Mouse (Mus musculus): ENCODE measurements around the gene Adk. TPM values are rescaled to one million over a fixed set of nuclear protein-coding genes. Genes with fewer than 3 reads are reported as not detected.

Gene Adk
- polyA plus RNA-seq, 1 experiment, result 69.5 TPM

- Histone ChIP-seq H3K4me3 (ENCODE audit: insufficient read depth, poor library complexity, severe bottlenecking) (no peak overlapping the region), H3K79me3 (ENCODE audit: low read depth) (no peaks in the 10 kb centered on the region), H3K79me2 (ENCODE audit: control insufficient read depth, insufficient read depth) (no peaks in the 10 kb centered on the region), H3K36me3 (ENCODE audit: control insufficient read depth, insufficient read depth) (no peaks in the 10 kb centered on the region), H3K27me3 (ENCODE audit: control insufficient read depth, insufficient read depth, insufficient read length) (no peaks in the 10 kb centered on the region), H3ac (ENCODE audit: control insufficient read depth, insufficient read length, low read depth) (no peak overlapping the region)
- TF ChIP-seq CTCF (IDR thresholded peaks at IDR 0.05; ENCODE audit: control insufficient read depth, insufficient read depth, insufficient read length) (no peak), FOSL1 (IDR thresholded peaks at IDR 0.05; ENCODE audit: insufficient read depth, low read length, poor library complexity, severe bottlenecking) (no peak), MYOG (IDR thresholded peaks at IDR 0.05; ENCODE audit: control insufficient read depth, extremely low read depth, insufficient read length) (no peak), USF1 (IDR thresholded peaks at IDR 0.05; ENCODE audit: low read depth) (no peak), MAX (IDR thresholded peaks at IDR 0.05) (no peak), CEBPB (IDR thresholded peaks at IDR 0.05; ENCODE audit: low read depth) (no peak), MYOD1 (IDR thresholded peaks at IDR 0.05; ENCODE audit: control insufficient read depth, insufficient read length, low read depth) (no peak)
These were observed 258.2 kb downstream of the Adk start for GRCm38 (mm10) chr14:21310530-21310929.

GRCm38 (mm10) chr14:21313561-21314342, 261.4 kb downstream of the Adk start:
- Histone ChIP-seq H3K4me3 (ENCODE audit: insufficient read depth, poor library complexity, severe bottlenecking) (no peak overlapping the region), H3K36me3 (ENCODE audit: control insufficient read depth, insufficient read depth) (no peaks in the 10 kb centered on the region), H3ac (ENCODE audit: control insufficient read depth, insufficient read length, low read depth) (no peak overlapping the region), H3K79me2 (ENCODE audit: control insufficient read depth, insufficient read depth) (no peaks in the 10 kb centered on the region), H3K27me3 (ENCODE audit: control insufficient read depth, insufficient read depth, insufficient read length) (no peaks in the 10 kb centered on the region), H3K79me3 (ENCODE audit: low read depth) (no peaks in the 10 kb centered on the region)
- no peak for TF ChIP-seq MAX (IDR thresholded peaks at IDR 0.05)
- TF ChIP-seq MYOG (IDR thresholded peaks at IDR 0.05; ENCODE audit: control insufficient read depth, extremely low read depth, insufficient read length), result no peak
- TF ChIP-seq CTCF (IDR thresholded peaks at IDR 0.05; ENCODE audit: control insufficient read depth, insufficient read depth, insufficient read length), result no peak
- no peak for TF ChIP-seq MYOD1 (IDR thresholded peaks at IDR 0.05; ENCODE audit: control insufficient read depth, insufficient read length, low read depth)
- TF ChIP-seq FOSL1 (IDR thresholded peaks at IDR 0.05; ENCODE audit: insufficient read depth, low read length, poor library complexity, severe bottlenecking), result no peak
- TF ChIP-seq CEBPB (IDR thresholded peaks at IDR 0.05; ENCODE audit: low read depth), result no peak
- TF ChIP-seq USF1 (IDR thresholded peaks at IDR 0.05; ENCODE audit: low read depth), result no peak

- H3K4me3 ChIP-seq (ENCODE audit: insufficient read depth, poor library complexity, severe bottlenecking), result no peak overlapping the region
These were observed 262.1 kb downstream of the Adk start for GRCm38 (mm10) chr14:21314466-21314865.

GRCm38 (mm10) chr14:21334826-21335225, 282.5 kb downstream of the Adk start:
- H3K79me2 ChIP-seq (ENCODE audit: control insufficient read depth, insufficient read depth), result no peaks in the 10 kb centered on the region
- H3K27me3 ChIP-seq (ENCODE audit: control insufficient read depth, insufficient read depth, insufficient read length), result no peaks in the 10 kb centered on the region
- no peak overlapping the region for H3K4me3 ChIP-seq (ENCODE audit: insufficient read depth, poor library complexity, severe bottlenecking)
- TF ChIP-seq USF1 (IDR thresholded peaks at IDR 0.05; ENCODE audit: low read depth), result no peak
- TF ChIP-seq CTCF (IDR thresholded peaks at IDR 0.05; ENCODE audit: control insufficient read depth, insufficient read depth, insufficient read length), result no peak
- TF ChIP-seq MAX (IDR thresholded peaks at IDR 0.05), result no peak
- TF ChIP-seq MYOD1 (IDR thresholded peaks at IDR 0.05; ENCODE audit: control insufficient read depth, insufficient read length, low read depth), result no peak
- no peak for TF ChIP-seq FOSL1 (IDR thresholded peaks at IDR 0.05; ENCODE audit: insufficient read depth, low read length, poor library complexity, severe bottlenecking)
- no peak for TF ChIP-seq MYOG (IDR thresholded peaks at IDR 0.05; ENCODE audit: control insufficient read depth, extremely low read depth, insufficient read length)
- TF ChIP-seq CEBPB (IDR thresholded peaks at IDR 0.05; ENCODE audit: low read depth), result no peak
- no peak overlapping the region for H3ac ChIP-seq (ENCODE audit: control insufficient read depth, insufficient read length, low read depth)
- H3K79me3 ChIP-seq (ENCODE audit: low read depth), result no peaks in the 10 kb centered on the region
- H3K36me3 ChIP-seq (ENCODE audit: control insufficient read depth, insufficient read depth), result no peaks in the 10 kb centered on the region

More at GRCm38 (mm10) chr14:21314466-21314865, 262.1 kb downstream of the Adk start:
- Histone ChIP-seq H3K79me2 (ENCODE audit: control insufficient read depth, insufficient read depth) (no peaks in the 10 kb centered on the region), H3K27me3 (ENCODE audit: control insufficient read depth, insufficient read depth, insufficient read length) (no peaks in the 10 kb centered on the region), H3K36me3 (ENCODE audit: control insufficient read depth, insufficient read depth) (no peaks in the 10 kb centered on the region), H3K79me3 (ENCODE audit: low read depth) (no peaks in the 10 kb centered on the region), H3ac (ENCODE audit: control insufficient read depth, insufficient read length, low read depth) (no peak overlapping the region)
- TF ChIP-seq MYOD1 (IDR thresholded peaks at IDR 0.05; ENCODE audit: control insufficient read depth, insufficient read length, low read depth), result no peak

- TF ChIP-seq FOSL1 (IDR thresholded peaks at IDR 0.05; ENCODE audit: insufficient read depth, low read length, poor library complexity, severe bottlenecking) (no peak), MYOD1 (IDR thresholded peaks at IDR 0.05; ENCODE audit: control insufficient read depth, insufficient read length, low read depth) (no peak), MAX (IDR thresholded peaks at IDR 0.05) (no peak), CTCF (IDR thresholded peaks at IDR 0.05; ENCODE audit: control insufficient read depth, insufficient read depth, insufficient read length) (no peak), CEBPB (IDR thresholded peaks at IDR 0.05; ENCODE audit: low read depth) (no peak), MYOG (IDR thresholded peaks at IDR 0.05; ENCODE audit: control insufficient read depth, extremely low read depth, insufficient read length) (no peak), USF1 (IDR thresholded peaks at IDR 0.05; ENCODE audit: low read depth) (no peak)
- no peaks in the 10 kb centered on the region for H3K79me2 ChIP-seq (ENCODE audit: control insufficient read depth, insufficient read depth)
- no peaks in the 10 kb centered on the region for H3K36me3 ChIP-seq (ENCODE audit: control insufficient read depth, insufficient read depth)
- H3K4me3 ChIP-seq (ENCODE audit: insufficient read depth, poor library complexity, severe bottlenecking), result no peak overlapping the region
- no peaks in the 10 kb centered on the region for H3K27me3 ChIP-seq (ENCODE audit: control insufficient read depth, insufficient read depth, insufficient read length)
- no peaks in the 10 kb centered on the region for H3K79me3 ChIP-seq (ENCODE audit: low read depth)
- H3ac ChIP-seq (ENCODE audit: control insufficient read depth, insufficient read length, low read depth), result no peak overlapping the region
These were observed 283.4 kb downstream of the Adk start for GRCm38 (mm10) chr14:21335691-21336314.
